Mouse (Mus musculus) embryonic fibroblast, embryonic 13.5 days (primary cell): Measurements from ENCODE around the gene Arntl.

ENCODE experiments used
- CTCF ChIP-seq: IDR thresholded peaks from 2 replicates; pipeline ENCODE4 v1.5.1; 2011; ENCODE audit warnings: mild to moderate bottlenecking, control low read depth, low read length, moderate library complexity, borderline replicate concordance; ENCODE audit not compliant: insufficient read depth
- POLR2A ChIP-seq: IDR thresholded peaks from 2 replicates; pipeline ENCODE4 v1.6.1; 2011; ENCODE audit warnings: low read depth, mild to moderate bottlenecking, control low read depth, low read length, moderate library complexity

GRCm38 (mm10) chr7:113224620-113225019 is 17.4 kb downstream of the Arntl start:
- TF ChIP-seq POLR2A (no peak), CTCF (no peak)
